Mouse (Mus musculus) embryonic facial prominence, embryonic 15.5 days (tissue): Measurements from ENCODE around the gene Senp8. TPM values are rescaled to one million over a fixed set of nuclear protein-coding genes. Genes with fewer than 3 reads are reported as not detected.
"Not testable (repeated sequence)": the region's sequence is repeated elsewhere in the genome, so short reads cannot be mapped to it uniquely, and the experiment has no call there.

Experiments
- ATAC-seq: fragments of 200-750 bp; cut with Nextera tagmentation; 2 replicates; pipeline ENCODE4 v1.8.0; 2017; ENCODE audit warnings: low read depth, moderate TSS enrichment; ENCODE audit not compliant: insufficient number of reproducible peaks, low FRiP score, low TSS enrichment
- H3K27ac ChIP-seq: fragments of 300-500 bp; sonication (generic); replicated peaks from 2 replicates; pipeline ENCODE4 v1.5.1; 2015; ENCODE audit warnings: mild to moderate bottlenecking, inconsistent platforms
- H3K27me3 ChIP-seq: fragments of 300-500 bp; sonication (generic); 2 replicates; pipeline ENCODE4 v1.6.1; 2015; ENCODE audit warnings: inconsistent platforms
- H3K36me3 ChIP-seq: fragments of 300-500 bp; sonication (generic); 2 replicates; pipeline ENCODE4 v1.6.1; 2015; ENCODE audit warnings: mild to moderate bottlenecking, inconsistent platforms
- H3K4me1 ChIP-seq: fragments of 300-500 bp; sonication (generic); 2 replicates; pipeline ENCODE4 v1.6.1; 2015; ENCODE audit warnings: inconsistent platforms
- H3K4me2 ChIP-seq: fragments of 300-500 bp; sonication (generic); replicated peaks from 2 replicates; pipeline ENCODE4 v1.6.1; 2015; ENCODE audit warnings: mild to moderate bottlenecking, inconsistent platforms
- H3K4me3 ChIP-seq: fragments of 300-500 bp; sonication (generic); replicated peaks from 2 replicates; pipeline ENCODE4 v1.5.1; 2015; ENCODE audit warnings: mild to moderate bottlenecking, inconsistent platforms
- H3K9ac ChIP-seq: fragments of 300-500 bp; sonication (generic); 2 replicates; pipeline ENCODE4 v1.6.1; 2015; ENCODE audit warnings: inconsistent platforms
- H3K9me3 ChIP-seq: fragments of 300-500 bp; sonication (generic); replicated peaks from 2 replicates; pipeline ENCODE4 v1.6.1; 2016; ENCODE audit warnings: inconsistent platforms
- WGBS: fragments of 180-500 bp; shearing (Covaris S2); methylation state at CpG from one replicate; pipeline ENCODE4 v1.1.7; 2015; 5-methylcytosine and 5-hydroxymethylcytosine counted together
- polyA plus RNA-seq: library from polyadenylated mRNA; unstranded; fragments of >200 nt; fragmentation: Nextera tagmentation; extraction: Ambion mirVana; gene quantifications from 2 replicates; pipeline ENCODE4 v1.2.1, GENCODE M21; 2015

Gene Senp8
- 9.4 and 11.1 TPM in 2 replicates for polyA plus RNA-seq

GRCm38 (mm10) chr9:59750267-59751065 lies at the start of gene Senp8, which contains the start of gene Myo9a:
TSS of gene Senp8 (minus strand) at chr9:59750710.
TSS of gene Myo9a (plus strand) at chr9:59750896.
- H3K4me3 ChIP-seq, result peak within 1 kb of the TSS; percentile 91
- H3K4me1 ChIP-seq, result peaks cover 11% of the 10 kb centered on the region
- peak within 1 kb of the TSS; percentile 96 for H3K27ac ChIP-seq
- WGBS, result under 1% methylated on average over 59 of the region's 59 CpGs
- H3K9me3 ChIP-seq, result no peaks in the 10 kb centered on the region
- no peaks in the 10 kb centered on the region for H3K36me3 ChIP-seq
- no peaks in the 10 kb centered on the region for H3K27me3 ChIP-seq
- peak; percentile 98 for ATAC-seq
- peak within 1 kb of the TSS; percentile 63 for H3K4me2 ChIP-seq
- peak within 1 kb of the TSS; percentile 70 for H3K9ac ChIP-seq

- WGBS, result 94% methylated on average over 12 of the region's 13 CpGs
Measured at GRCm38 (mm10) chr9:59766966-59767461, 16.5 kb upstream of the Senp8 start.

DNA sequence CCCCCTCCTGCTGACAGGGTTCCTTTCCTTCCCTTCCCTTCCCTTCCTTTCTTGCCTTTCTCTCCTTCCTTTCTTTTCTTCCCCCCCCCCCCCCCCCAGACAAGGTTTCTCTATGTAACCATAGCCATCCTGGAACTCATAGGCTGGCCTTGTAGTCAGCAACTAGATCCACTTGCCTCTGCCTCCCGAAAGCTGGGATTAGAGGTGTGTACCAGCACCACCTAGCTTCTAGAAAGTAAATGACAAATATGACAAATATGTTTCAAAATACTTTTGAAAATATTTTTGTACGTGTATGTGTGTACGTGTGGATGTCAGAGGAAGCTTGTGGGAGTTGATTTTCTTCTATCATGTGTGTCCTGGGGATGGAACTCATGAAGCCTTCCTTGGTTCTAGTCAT lies 10.0 kb upstream of the Senp8 start:
- ATAC-seq, result no peak
- Histone ChIP-seq H3K27ac (no peak overlapping the region), H3K9me3 (no peaks in the 10 kb centered on the region), H3K27me3 (no peaks in the 10 kb centered on the region), H3K9ac (no peak overlapping the region), H3K4me2 (no peak overlapping the region), H3K36me3 (no peaks in the 10 kb centered on the region), H3K4me1 (no peaks in the 10 kb centered on the region), H3K4me3 (no peak overlapping the region)
- WGBS, result 60% methylated on average over 3 of the region's 3 CpGs

More at GRCm38 (mm10) chr9:59766966-59767461, 16.5 kb upstream of the Senp8 start:
- H3K9me3 ChIP-seq, H3K4me3 ChIP-seq, H3K9ac ChIP-seq, H3K4me1 ChIP-seq, H3K4me2 ChIP-seq, H3K27me3 ChIP-seq, ATAC-seq, H3K27ac ChIP-seq, H3K36me3 ChIP-seq: not testable (repeated sequence)

DNA sequence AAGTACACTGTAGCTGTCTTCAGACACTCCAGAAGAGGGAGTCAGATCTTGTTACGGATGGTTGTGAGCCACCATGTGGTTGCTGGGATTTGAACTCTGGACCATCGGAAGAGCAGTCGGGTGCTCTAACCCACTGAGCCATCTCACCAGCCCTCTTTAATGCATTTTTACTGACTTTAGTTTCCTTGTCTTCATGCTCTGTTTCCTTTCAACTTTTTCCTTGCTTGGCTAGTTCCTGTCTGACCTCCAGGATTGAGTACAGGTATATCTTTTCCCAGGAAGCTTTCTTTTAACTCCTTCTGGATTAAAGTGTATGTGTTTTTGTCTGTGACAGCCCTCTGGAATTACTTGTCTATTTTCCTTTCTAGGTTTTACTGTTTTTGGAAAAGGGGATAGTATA lies 6.5 kb upstream of the Senp8 start:
- H3K27ac ChIP-seq, H3K9me3 ChIP-seq, H3K36me3 ChIP-seq, H3K4me3 ChIP-seq, H3K4me2 ChIP-seq, H3K27me3 ChIP-seq, H3K4me1 ChIP-seq, ATAC-seq, H3K9ac ChIP-seq: not testable (repeated sequence)
- WGBS, result 96% methylated on average over 3 of the region's 3 CpGs

- Histone ChIP-seq H3K4me2 (no peak overlapping the region), H3K4me3 (no peak overlapping the region), H3K27ac (no peak overlapping the region), H3K27me3 (no peaks in the 10 kb centered on the region), H3K36me3 (no peaks in the 10 kb centered on the region), H3K4me1 (peaks cover 3% of the 10 kb centered on the region; the same call in 1 of the 2 replicates), H3K9me3 (no peaks in the 10 kb centered on the region), H3K9ac (no peak overlapping the region)
- 50% methylated on average over 2 of the region's 2 CpGs for WGBS
- ATAC-seq, result no peak
Measured at GRCm38 (mm10) chr9:59755199-59755598, 4.7 kb upstream of the Senp8 start.

GRCm38 (mm10) chr9:59751966-59752365 lies 1.5 kb upstream of the Senp8 start:
- ATAC-seq, result no peak
- WGBS, result 2% methylated on average over 2 of the region's 2 CpGs
- Histone ChIP-seq H3K27me3 (no peaks in the 10 kb centered on the region), H3K36me3 (no peaks in the 10 kb centered on the region), H3K4me2 (peak overlapping the region; percentile 63), H3K4me3 (peak overlapping the region; percentile 91), H3K9ac (peak overlapping the region; percentile 70), H3K4me1 (peaks cover 11% of the 10 kb centered on the region), H3K27ac (no peak overlapping the region), H3K9me3 (no peaks in the 10 kb centered on the region)

DNA sequence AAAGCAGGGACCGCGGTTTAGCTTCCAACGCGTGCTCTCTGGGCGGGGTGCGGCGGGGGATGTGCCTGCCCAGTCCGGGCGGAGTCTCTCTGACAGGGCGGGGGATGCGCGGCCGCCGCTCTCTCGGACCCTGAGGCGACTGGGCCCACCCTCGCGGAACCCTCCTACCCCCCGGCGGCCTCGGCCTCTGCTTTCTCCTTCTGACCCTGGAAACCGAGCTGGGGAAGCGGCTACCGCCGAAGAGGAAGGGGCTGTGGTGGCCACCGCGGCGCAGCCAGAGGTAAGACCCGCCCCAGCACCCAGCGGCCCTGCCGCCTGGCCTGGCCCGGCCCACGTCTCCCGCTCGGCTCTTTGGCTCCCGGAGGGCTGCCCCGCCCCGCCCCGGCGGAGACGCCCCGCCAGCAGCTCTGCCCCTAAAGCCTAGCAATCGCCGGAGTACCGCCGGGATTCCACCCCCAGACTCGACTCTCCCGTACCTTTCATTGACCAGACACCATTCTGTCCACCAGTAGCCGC lies 614 bp upstream of the Senp8 start:
- H3K9me3 ChIP-seq, result no peaks in the 10 kb centered on the region
- H3K4me3 ChIP-seq, result peak overlapping the region; percentile 91
- peak; percentile 94 for ATAC-seq
- peak overlapping the region; percentile 70 for H3K9ac ChIP-seq
- under 1% methylated on average over 48 of the region's 49 CpGs for WGBS
- H3K36me3 ChIP-seq, result no peaks in the 10 kb centered on the region
- H3K27ac ChIP-seq, result peak overlapping the region; percentile 95
- H3K4me2 ChIP-seq, result peak overlapping the region; percentile 63
- no peaks in the 10 kb centered on the region for H3K27me3 ChIP-seq
- peaks cover 11% of the 10 kb centered on the region for H3K4me1 ChIP-seq

DNA sequence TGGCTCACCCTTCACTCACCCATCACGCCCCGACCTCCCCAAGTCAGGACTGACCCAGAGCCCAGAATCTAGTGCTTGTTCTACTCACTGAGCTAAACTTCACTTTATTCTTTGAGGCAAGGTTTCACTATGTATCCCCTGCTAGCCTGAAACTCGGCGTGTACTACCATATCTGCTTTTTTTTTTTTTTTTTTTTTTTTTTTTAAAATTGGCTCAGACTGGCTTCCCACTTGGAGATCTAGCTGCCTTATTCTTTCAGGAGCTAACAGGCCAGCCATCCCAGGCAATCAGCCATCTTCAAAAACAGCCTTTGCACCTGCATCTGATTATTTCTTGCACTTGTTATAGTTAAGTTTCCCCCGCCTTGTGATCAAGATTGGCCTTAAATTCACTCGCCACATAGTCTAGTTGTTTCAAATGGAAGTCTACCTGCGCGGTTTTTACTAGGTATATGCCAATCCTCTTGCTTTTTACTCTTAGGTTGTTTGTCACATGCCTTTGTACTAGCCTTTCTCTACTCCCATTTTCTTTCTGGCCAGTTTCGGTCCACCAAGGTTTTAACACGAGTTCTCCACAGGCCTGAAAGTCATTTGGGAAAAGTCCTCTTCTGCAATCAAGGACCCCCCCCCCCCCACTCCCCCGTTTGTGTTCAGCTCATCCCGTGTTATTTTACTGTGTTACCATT lies 787 bp downstream of the Senp8 start:
- H3K4me1 ChIP-seq, result peaks cover 11% of the 10 kb centered on the region
- H3K4me3 ChIP-seq, result peak overlapping the region; percentile 91
- H3K4me2 ChIP-seq, result peak overlapping the region; percentile 63
- no peaks in the 10 kb centered on the region for H3K9me3 ChIP-seq
- H3K9ac ChIP-seq, result peak overlapping the region; percentile 41
- no peaks in the 10 kb centered on the region for H3K27me3 ChIP-seq
- peak overlapping the region; percentile 96 for H3K27ac ChIP-seq
- 27% methylated on average over 12 of the region's 12 CpGs for WGBS
- no peak for ATAC-seq
- H3K36me3 ChIP-seq, result no peaks in the 10 kb centered on the region

DNA sequence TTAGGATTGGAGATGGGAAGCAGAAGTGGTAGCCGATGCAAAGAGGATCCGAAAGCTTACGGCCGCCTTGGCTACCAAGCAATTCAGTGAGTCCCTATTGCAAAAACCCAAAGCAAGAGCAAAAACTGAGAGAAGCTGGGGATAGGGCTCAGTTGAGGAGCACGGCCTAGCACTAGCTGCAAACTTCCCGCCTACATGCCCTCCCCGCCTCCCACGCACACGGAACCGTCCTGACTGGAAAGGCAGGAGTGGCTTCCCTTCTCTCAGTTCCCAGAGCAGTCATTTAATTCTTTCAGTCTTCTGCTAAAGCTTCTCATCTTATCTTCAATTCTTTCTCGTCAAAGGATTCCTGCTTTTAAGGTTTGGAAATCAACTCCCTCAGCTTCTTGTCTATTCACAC lies 1.5 kb downstream of the Senp8 start:
- Histone ChIP-seq H3K4me3 (no peak overlapping the region), H3K9me3 (no peaks in the 10 kb centered on the region), H3K36me3 (no peaks in the 10 kb centered on the region), H3K9ac (no peak overlapping the region), H3K27me3 (no peaks in the 10 kb centered on the region), H3K4me1 (peaks cover 11% of the 10 kb centered on the region), H3K27ac (peak overlapping the region; percentile 28; the same call in 1 of the 2 replicates), H3K4me2 (no peak overlapping the region)
- ATAC-seq, result no peak
- 79% methylated on average over 11 of the region's 11 CpGs for WGBS

DNA sequence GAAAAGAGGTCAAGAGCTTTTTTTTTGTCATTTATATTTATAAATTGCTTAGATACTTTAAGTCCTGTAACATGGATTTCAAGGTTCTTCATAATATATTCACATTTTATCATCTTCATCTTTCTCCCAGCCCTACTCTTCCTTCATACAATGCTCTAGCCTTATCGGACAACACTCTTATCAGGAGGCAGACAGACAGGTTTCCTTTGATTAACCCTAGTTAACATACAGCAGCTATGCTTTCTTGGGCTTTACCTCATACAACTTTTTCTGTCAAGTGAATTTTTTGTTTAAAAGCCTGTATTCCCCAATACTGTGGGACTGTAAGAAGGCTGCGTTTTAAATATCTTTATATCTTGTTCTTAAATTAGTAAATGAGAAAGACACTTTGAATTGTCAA lies 2.1 kb downstream of the Senp8 start:
- no peaks in the 10 kb centered on the region for H3K9me3 ChIP-seq
- H3K4me3 ChIP-seq, result no peak overlapping the region
- no peak overlapping the region for H3K27ac ChIP-seq
- peaks cover 11% of the 10 kb centered on the region for H3K4me1 ChIP-seq
- H3K9ac ChIP-seq, result no peak overlapping the region
- no peaks in the 10 kb centered on the region for H3K36me3 ChIP-seq
- no peaks in the 10 kb centered on the region for H3K27me3 ChIP-seq
- WGBS, result 89% methylated on average over 2 of the region's 2 CpGs
- H3K4me2 ChIP-seq, result no peak overlapping the region
- ATAC-seq, result no peak

GRCm38 (mm10) chr9:59743903-59744302 lies 6.6 kb downstream of the Senp8 start:
- no peak overlapping the region for H3K9ac ChIP-seq
- H3K27me3 ChIP-seq, result no peaks in the 10 kb centered on the region
- H3K27ac ChIP-seq, result no peak overlapping the region
- H3K9me3 ChIP-seq, result no peaks in the 10 kb centered on the region
- WGBS, result 90% methylated on average over 3 of the region's 3 CpGs
- no peaks in the 10 kb centered on the region for H3K36me3 ChIP-seq
- H3K4me1 ChIP-seq, result no peaks in the 10 kb centered on the region
- H3K4me3 ChIP-seq, result no peak overlapping the region
- no peak overlapping the region for H3K4me2 ChIP-seq
- no peak for ATAC-seq
